Mouse (Mus musculus) Muller cell, postnatal 12 days (primary cell): Measurements from ENCODE around the gene Rnf126.
"Not testable (repeated sequence)": the region's sequence is repeated elsewhere in the genome, so short reads cannot be mapped to it uniquely, and the experiment has no call there.

Source experiments
- DNase-seq: peaks from one replicate; pipeline ENCODE4 v3.0.0-alpha.2; 2015; ENCODE audit errors: inconsistent ontology term

Rnf126 gene

GRCm38 (mm10) chr10:79766001-79766507, 698 bp downstream of the Rnf126 start:
- no peak for DNase-seq

- no peak for DNase-seq
These were observed 1.5 kb downstream of the Rnf126 start for GRCm38 (mm10) chr10:79765228-79765745.

- no peak for DNase-seq
These were observed 2.5 kb downstream of the Rnf126 start for GRCm38 (mm10) chr10:79764234-79764633.

- no peak for DNase-seq
These were observed 3.9 kb downstream of the Rnf126 start for GRCm38 (mm10) chr10:79762875-79763274.

GRCm38 (mm10) chr10:79760603-79761143, 6.1 kb downstream of the Rnf126 start:
- DNase-seq: no peak

GRCm38 (mm10) chr10:79759675-79760074, 7.1 kb downstream of the Rnf126 start:
- DNase-seq: not testable (repeated sequence)

GRCm38 (mm10) chr10:79756660-79757059, 10.1 kb downstream of the Rnf126 start:
- DNase-seq: no peak

GRCm38 (mm10) chr10:79755854-79756253, 10.9 kb downstream of the Rnf126 start:
- DNase-seq: no peak

- peak; percentile 77 for DNase-seq
These were observed 11.8 kb downstream of the Rnf126 start, which contains the start of gene Fgf22 for GRCm38 (mm10) chr10:79754856-79755516. TSS of gene Fgf22 (plus strand) at chr10:79755076.

GRCm38 (mm10) chr10:79748496-79748895, 18.3 kb downstream of the Rnf126 start:
- DNase-seq: no peak

GRCm38 (mm10) chr10:79746774-79747151, 20.0 kb downstream of the Rnf126 start:
- no peak for DNase-seq

- peak; percentile 95 for DNase-seq
These were observed 20.6 kb downstream of the Rnf126 start, which contains the start of gene Polrmt for GRCm38 (mm10) chr10:79745898-79746773. TSS of gene Polrmt (minus strand) at chr10:79746581.

GRCm38 (mm10) chr10:79745411-79745810, 21.3 kb downstream of the Rnf126 start:
- no peak for DNase-seq

GRCm38 (mm10) chr10:79743650-79744365, 22.9 kb downstream of the Rnf126 start:
- no peak for DNase-seq

GRCm38 (mm10) chr10:79743161-79743560, 23.6 kb downstream of the Rnf126 start:
- DNase-seq: no peak

- DNase-seq: no peak
These were observed 25.9 kb downstream of the Rnf126 start for GRCm38 (mm10) chr10:79740863-79741262.

- no peak for DNase-seq
These were observed 27.5 kb downstream of the Rnf126 start for GRCm38 (mm10) chr10:79739234-79739633.

GRCm38 (mm10) chr10:79738259-79738658, 28.5 kb downstream of the Rnf126 start:
- DNase-seq: no peak

GRCm38 (mm10) chr10:79736706-79737105, 30.0 kb downstream of the Rnf126 start:
- no peak for DNase-seq

GRCm38 (mm10) chr10:79735361-79735760, 31.4 kb downstream of the Rnf126 start:
- DNase-seq: no peak

- no peak for DNase-seq
These were observed 32.9 kb downstream of the Rnf126 start for GRCm38 (mm10) chr10:79733847-79734246.
